Mouse (Mus musculus) olfactory bulb, adult 2 months (tissue): ENCODE results near the gene Fbxl17.

Source experiments
- CTCF ChIP-seq: fragments of 200-500 bp; IDR thresholded peaks from 2 replicates; pipeline ENCODE4 v1.5.1; 2012; ENCODE audit warnings: low read depth, mild to moderate bottlenecking, low read length, moderate library complexity; ENCODE audit not compliant: insufficient read depth
- POLR2A ChIP-seq: fragments of 200-500 bp; IDR thresholded peaks from 2 replicates; pipeline ENCODE4 v1.6.1; 2012; ENCODE audit warnings: mild to moderate bottlenecking, low read depth, low read length, moderate library complexity; ENCODE audit not compliant: insufficient read depth

DNA sequence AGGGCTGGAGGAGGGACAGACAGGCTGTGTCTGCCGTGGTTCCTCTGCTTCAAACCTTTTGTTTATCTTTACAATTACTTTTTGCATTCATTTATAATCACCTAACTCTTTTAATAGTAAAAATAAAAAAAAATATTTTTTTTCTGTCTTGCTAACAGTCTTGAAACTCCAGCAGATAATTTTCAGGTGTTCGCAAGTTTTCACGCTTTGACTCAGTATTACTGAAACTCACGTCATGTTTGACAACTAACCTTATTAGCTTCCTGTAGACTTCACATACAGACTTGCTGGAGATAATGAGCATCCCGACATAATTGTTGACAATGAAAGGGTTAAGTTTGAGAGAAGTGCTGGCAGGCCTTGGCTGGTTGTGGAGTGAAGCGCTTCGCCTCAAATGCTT is 340.6 kb downstream of the Fbxl17 start:
- TF ChIP-seq POLR2A (no peak), CTCF (no peak)
